Mouse (Mus musculus) embryonic facial prominence, embryonic 11.5 days (tissue): ENCODE measurements around the gene Btbd1. TPM values are rescaled to one million over a fixed set of nuclear protein-coding genes. Genes with fewer than 3 reads are reported as not detected.
A peak's percentile ranks its signal among the peaks of the same experiment; 100 is the strongest.

Experiments
- ATAC-seq: fragments of 200-750 bp; cut with Nextera tagmentation; replicated peaks from 2 replicates; pipeline ENCODE4 v1.8.0; 2017; ENCODE audit warnings: low read depth; ENCODE audit not compliant: insufficient number of reproducible peaks, low FRiP score, low TSS enrichment
- DNase-seq: peaks from one replicate; pipeline ENCODE4 v3.0.0-alpha.2; 2015; ENCODE audit warnings: low spot score
- H3K27ac ChIP-seq: fragments of 300-500 bp; sonication (generic); replicated peaks from 2 replicates; pipeline ENCODE4 v1.5.1; 2014; ENCODE audit warnings: mild to moderate bottlenecking, low read depth, low read length, control low read depth
- H3K27me3 ChIP-seq: fragments of 300-500 bp; sonication (generic); 2 replicates; pipeline ENCODE4 v1.6.1; 2014; ENCODE audit warnings: mild to moderate bottlenecking, low read length, moderate library complexity, mixed read lengths; ENCODE audit not compliant: control insufficient read depth, insufficient read depth
- H3K36me3 ChIP-seq: fragments of 300-500 bp; sonication (generic); replicated peaks from 2 replicates; pipeline ENCODE4 v1.6.1; 2014; ENCODE audit warnings: low read depth, mild to moderate bottlenecking, low read length, moderate library complexity, mixed read lengths; ENCODE audit not compliant: control insufficient read depth, insufficient read depth
- H3K4me1 ChIP-seq: fragments of 300-500 bp; sonication (generic); 2 replicates; pipeline ENCODE4 v1.6.1; 2014; ENCODE audit warnings: low read length, mixed read lengths; ENCODE audit not compliant: control insufficient read depth, insufficient read depth
- H3K4me2 ChIP-seq: fragments of 300-500 bp; sonication (generic); 2 replicates; pipeline ENCODE4 v1.6.1; 2014; ENCODE audit warnings: low read depth, mild to moderate bottlenecking, control low read depth, low read length, moderate library complexity
- H3K4me3 ChIP-seq: fragments of 300-500 bp; sonication (generic); 2 replicates; pipeline ENCODE4 v1.5.1; 2014; ENCODE audit warnings: low read depth, low read length, control low read depth
- H3K9ac ChIP-seq: fragments of 300-500 bp; sonication (generic); replicated peaks from 2 replicates; pipeline ENCODE4 v1.6.1; 2014; ENCODE audit warnings: mild to moderate bottlenecking, control low read depth, low read length
- H3K9me3 ChIP-seq: fragments of 300-500 bp; sonication (generic); replicated peaks from 2 replicates; pipeline ENCODE4 v1.6.1; 2016; ENCODE audit warnings: mild to moderate bottlenecking, low read length, inconsistent platforms, mixed read lengths; ENCODE audit not compliant: control insufficient read depth
- WGBS: fragments of 180-500 bp; shearing (Covaris S2); extraction: QIAGEN DNeasy Blood & Tissue Kit; methylation state at CpG from one replicate; pipeline ENCODE4 v1.1.7; 2014; 5-methylcytosine and 5-hydroxymethylcytosine counted together
- polyA plus RNA-seq: library from polyadenylated mRNA; unstranded; fragments of >200 nt; fragmentation: Nextera tagmentation; extraction: Ambion mirVana; gene quantifications from 2 replicates; pipeline ENCODE4 v1.2.1, GENCODE M21; 2014

Btbd1 gene
- polyA plus RNA-seq, 1 experiment from 2014 or later: 92.4 TPM

- Histone ChIP-seq H3K36me3 (no peaks in the 10 kb centered on the region), H3K27ac (peak overlapping the region; percentile 80), H3K9ac (peak overlapping the region; percentile 93), H3K4me2 (peak overlapping the region; percentile 91), H3K4me1 (no peaks in the 10 kb centered on the region), H3K9me3 (no peaks in the 10 kb centered on the region), H3K4me3 (peak overlapping the region; percentile 96), H3K27me3 (no peaks in the 10 kb centered on the region)
- ATAC-seq (peak; percentile 77), DNase-seq (peak; percentile 37)
- WGBS: 2% methylated on average over 60 of the region's 60 CpGs
Observed at GRCm38 (mm10) chr7:81763110-81763845, 66.0 kb downstream of the Btbd1 start.

GRCm38 (mm10) chr7:81762180-81763109, 66.8 kb downstream of the Btbd1 start, which contains the start of gene Ramac:
Gene Ramac, plus strand, starts transcription at chr7:81762925.
- Histone ChIP-seq H3K27me3 (no peaks in the 10 kb centered on the region), H3K4me1 (no peaks in the 10 kb centered on the region), H3K36me3 (no peaks in the 10 kb centered on the region), H3K4me2 (peak within 1 kb of the TSS; percentile 91), H3K9ac (peak within 1 kb of the TSS; percentile 93), H3K9me3 (no peaks in the 10 kb centered on the region), H3K4me3 (peak within 1 kb of the TSS; percentile 96), H3K27ac (peak within 1 kb of the TSS; percentile 80)
- peak; percentile 99 for DNase-seq
- under 1% methylated on average over 56 of the region's 56 CpGs for WGBS
- peak; percentile 97 for ATAC-seq

DNA sequence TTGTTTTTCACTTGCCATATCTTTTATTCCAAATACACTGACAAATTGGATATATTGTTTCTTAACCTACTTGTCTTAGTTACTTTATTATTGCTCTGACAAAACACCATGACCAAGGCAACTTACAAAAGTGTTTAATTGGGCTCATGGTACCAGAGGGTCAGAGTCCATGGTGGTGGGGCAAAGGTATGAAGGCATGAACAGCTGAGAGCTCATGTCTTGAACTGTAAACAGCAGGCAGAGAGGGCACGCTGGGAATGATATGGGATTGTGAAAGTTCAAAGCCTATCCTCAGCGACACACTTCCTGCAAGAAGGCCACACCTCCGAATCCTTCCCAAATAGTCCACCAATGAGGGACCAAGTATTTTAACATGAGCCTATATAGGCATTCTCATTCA, 81.3 kb downstream of the Btbd1 start:
- 84% methylated on average over 3 of the region's 3 CpGs for WGBS
- Histone ChIP-seq H3K4me2 (no peak overlapping the region), H3K36me3 (no peaks in the 10 kb centered on the region), H3K9me3 (no peaks in the 10 kb centered on the region), H3K27ac (no peak overlapping the region), H3K4me1 (no peaks in the 10 kb centered on the region), H3K4me3 (no peak overlapping the region), H3K9ac (no peak overlapping the region), H3K27me3 (no peaks in the 10 kb centered on the region)
- ATAC-seq (no peak), DNase-seq (no peak)

- Histone ChIP-seq H3K9me3 (no peaks in the 10 kb centered on the region), H3K36me3 (no peaks in the 10 kb centered on the region), H3K4me1 (no peaks in the 10 kb centered on the region), H3K27ac (no peak overlapping the region), H3K4me2 (no peak overlapping the region), H3K9ac (no peak overlapping the region), H3K27me3 (no peaks in the 10 kb centered on the region), H3K4me3 (no peak overlapping the region)
- ATAC-seq (no peak), DNase-seq (peak; percentile 30)
- WGBS: 75% methylated on average over 4 of the region's 4 CpGs
Observed at GRCm38 (mm10) chr7:81744145-81744544, 85.1 kb downstream of the Btbd1 start.

Other genes starting within 250 kb of the Btbd1 start
- gene Homer2, start 121.9 kb downstream of the Btbd1 start, polyA plus RNA-seq: 21.0 and 24.4 TPM in 2 replicates
- 143 and 151 TPM in 2 replicates for gene Ramac, start 66.5 kb downstream of the Btbd1 start, polyA plus RNA-seq
- gene 3110040N11Rik, start 40.0 kb downstream of the Btbd1 start, polyA plus RNA-seq: 47.3 and 58.5 TPM in 2 replicates
- gene Gm10160, start 26.4 kb upstream of the Btbd1 start, polyA plus RNA-seq: not detected in 2 replicates
- 11.2 and 13.5 TPM in 2 replicates for gene Tm6sf1, start 29.6 kb upstream of the Btbd1 start, polyA plus RNA-seq
- gene Hdgfl3, start 105.0 kb upstream of the Btbd1 start, polyA plus RNA-seq: 33.9 and 35.6 TPM in 2 replicates
- gene Bnc1, start 162.9 kb upstream of the Btbd1 start, polyA plus RNA-seq: 4.3 and 7.0 TPM in 2 replicates